Mouse (Mus musculus): Measurements from ENCODE around the gene Aym1. TPM values are rescaled to one million over a fixed set of nuclear protein-coding genes. Genes with fewer than 3 reads are reported as not detected.
"Not testable (repeated sequence)": the region's sequence is repeated elsewhere in the genome, so short reads cannot be mapped to it uniquely, and the experiment has no call there.

Gene Aym1
- total RNA-seq, 1 experiment from 2014 or later = not detected

DNA sequence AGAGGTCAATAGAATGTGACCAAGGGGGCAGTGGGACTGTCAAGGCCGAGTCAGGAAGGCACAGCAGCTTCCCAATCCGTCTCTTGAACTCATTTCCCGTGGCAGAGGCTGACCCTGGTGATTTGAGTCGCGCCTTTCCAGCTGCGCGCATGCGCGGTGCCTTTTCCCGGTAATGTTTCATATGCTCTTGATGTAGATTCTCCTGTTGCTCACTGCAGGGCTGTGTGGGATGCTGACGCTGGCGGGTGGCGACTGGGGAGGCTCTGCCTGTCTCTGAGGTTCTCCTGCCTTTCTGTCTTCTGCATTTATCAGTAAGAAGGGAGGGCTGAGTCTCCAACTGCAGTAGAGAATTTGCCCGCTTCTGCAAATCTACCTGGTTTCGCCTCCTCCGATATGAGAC lies 2.8 kb upstream of the Aym1 start:
- no peak for DNase-seq

DNA sequence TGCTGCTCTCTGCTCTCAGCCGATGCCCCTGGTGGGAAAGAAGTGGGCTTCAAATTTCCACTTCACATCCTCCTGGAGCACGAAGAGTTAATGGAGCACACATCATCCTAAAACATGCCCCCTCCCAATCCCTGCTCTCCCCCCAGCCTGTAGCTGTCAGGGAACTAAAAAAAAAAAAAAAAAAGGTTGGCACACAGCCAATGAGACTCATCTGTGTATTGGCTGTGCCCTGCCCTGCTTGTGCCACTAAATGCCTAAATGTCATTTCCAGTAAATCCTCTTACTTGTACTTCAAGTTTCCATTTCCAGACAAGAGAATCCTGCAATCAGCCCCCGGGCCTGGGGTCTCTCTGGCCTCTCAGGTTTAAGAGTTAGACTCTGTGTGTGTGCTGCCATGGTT lies 562 bp downstream of the Aym1 start:
- DNase-seq = no peak

DNA sequence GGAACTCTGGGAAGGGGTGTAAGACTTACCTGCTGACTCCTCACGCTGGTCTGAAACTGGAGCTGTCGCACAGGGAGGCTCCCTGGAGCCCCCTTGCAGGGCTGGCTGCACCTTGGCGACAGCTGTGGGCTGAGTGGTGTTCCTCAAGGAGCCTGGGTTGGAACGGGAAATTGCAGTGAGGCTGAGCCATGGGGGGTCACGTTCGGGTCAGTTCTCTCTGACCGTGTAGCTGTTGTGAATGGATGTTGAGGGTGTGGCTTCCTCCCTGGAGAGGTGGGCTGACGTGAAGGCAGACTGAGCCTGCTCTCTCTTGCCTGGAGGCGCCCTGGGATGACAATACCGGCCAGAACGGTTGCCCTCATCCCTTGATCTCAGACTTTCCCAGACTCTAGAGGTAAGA lies 1.7 kb downstream of the Aym1 start:
- no peak for DNase-seq

DNA sequence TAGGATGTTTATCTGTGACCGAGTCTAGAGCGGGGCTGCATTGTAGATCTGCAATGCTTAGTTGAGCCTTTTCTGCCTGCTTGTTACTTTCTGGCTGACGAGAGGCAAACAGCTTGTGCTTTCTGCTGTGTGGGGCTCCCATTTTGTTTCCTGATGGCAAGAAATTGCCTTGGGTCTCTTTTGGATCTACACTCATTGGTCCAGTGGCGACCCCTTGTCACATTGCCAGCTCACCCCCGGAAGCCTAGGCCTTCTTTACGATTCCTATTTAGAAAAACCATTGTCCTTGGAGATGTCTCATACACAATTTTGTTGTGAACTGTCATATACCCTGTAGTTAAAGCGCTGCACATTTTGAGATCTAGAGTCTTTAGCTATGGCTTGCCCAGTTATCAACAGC lies 4.2 kb downstream of the Aym1 start:
- no peak for DNase-seq

DNA sequence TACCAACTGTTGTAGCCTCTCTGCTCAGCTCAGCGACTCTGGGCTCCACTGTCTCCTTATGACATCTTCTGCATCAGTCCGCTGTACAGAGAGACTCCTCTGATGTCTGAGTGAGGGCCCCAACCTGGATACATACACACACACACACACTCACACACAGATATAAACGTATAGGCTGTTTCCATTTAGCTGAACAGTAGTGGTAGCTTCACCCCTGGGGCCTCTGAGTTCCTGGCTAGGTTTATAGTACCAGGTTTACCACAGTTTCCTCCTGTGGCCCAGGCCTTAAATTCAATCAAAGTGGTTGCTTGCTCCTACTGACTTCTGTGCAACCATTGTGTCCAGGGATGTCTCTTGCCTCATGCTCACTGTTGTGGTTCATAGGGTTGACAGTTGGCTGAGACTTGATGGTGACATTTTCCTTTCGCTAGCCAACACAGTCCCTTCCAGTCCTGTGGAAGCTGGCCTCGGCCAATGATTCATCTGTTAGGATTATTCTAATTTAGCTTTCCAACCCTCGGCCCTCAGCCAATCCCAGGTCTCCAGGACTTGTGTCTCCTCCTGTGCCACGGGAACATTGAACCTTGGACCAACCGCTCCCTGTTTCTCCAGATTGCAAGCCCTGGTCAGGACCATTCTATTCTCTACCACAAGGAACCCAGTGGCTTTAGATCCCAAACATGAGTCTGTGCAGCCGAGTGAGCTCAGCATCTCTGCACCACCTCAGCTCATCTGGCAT lies 5.3 kb downstream of the Aym1 start:
- no peak for DNase-seq

DNA sequence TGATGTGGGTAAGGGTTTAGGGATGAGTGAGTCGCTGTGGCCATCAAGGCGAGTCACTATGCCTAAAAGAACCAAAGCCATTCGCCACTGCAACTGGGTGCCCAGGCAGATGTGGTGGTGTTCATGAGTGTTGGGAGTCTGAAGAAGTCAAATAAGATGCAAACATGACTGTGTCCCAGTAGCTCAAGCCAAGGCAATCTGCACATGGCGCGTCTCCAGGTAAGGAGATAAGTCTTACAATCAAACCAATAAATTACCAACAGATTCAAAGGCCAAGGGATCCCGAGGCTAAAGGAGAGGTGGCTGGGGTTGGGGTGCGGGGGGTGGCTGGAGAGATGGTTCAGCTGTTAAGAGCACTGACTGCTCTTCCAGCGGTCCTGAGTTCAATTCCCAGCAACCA lies 6.1 kb downstream of the Aym1 start:
- no peak for DNase-seq

DNA sequence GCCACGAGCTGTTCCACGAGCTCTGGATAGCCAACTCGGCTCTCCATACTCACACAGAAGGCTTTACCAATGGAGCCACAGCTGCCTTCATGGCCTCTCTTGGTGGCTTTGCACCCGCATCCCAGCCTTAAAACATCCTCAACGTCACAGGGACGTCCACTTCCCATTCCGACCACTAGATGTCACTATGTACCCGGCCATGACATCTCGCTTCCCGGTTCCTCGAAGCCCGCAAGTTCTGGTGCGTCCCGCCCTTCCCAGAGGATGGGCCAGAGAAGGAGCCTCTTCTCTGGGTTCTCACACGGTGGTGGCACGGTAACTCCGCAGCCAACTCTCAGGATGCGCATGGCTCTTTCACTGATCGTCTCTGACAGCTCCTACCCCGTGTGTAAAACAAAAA lies 8.8 kb downstream of the Aym1 start:
- DNase-seq = peak; percentile 63

DNA sequence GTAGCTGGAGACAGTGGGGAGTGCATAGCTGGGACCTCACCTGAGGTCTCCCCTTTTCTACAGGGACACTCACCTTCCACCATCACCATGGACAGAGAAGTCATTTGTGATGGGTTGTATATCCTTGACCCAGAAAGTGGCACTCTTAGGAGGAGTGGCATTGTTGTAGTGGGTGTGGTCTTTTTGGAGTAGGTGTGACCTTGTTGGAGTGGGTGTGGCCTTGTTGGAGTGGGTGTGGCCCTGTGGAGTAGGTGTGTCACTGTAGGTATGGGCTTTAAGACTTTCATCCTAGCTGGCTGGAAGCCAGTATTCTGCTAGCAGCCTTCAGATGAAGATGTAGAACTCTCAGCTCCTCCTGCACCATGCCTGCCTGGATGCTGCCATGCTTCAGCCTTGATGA lies 10.6 kb downstream of the Aym1 start:
- not testable (repeated sequence) for DNase-seq

DNA sequence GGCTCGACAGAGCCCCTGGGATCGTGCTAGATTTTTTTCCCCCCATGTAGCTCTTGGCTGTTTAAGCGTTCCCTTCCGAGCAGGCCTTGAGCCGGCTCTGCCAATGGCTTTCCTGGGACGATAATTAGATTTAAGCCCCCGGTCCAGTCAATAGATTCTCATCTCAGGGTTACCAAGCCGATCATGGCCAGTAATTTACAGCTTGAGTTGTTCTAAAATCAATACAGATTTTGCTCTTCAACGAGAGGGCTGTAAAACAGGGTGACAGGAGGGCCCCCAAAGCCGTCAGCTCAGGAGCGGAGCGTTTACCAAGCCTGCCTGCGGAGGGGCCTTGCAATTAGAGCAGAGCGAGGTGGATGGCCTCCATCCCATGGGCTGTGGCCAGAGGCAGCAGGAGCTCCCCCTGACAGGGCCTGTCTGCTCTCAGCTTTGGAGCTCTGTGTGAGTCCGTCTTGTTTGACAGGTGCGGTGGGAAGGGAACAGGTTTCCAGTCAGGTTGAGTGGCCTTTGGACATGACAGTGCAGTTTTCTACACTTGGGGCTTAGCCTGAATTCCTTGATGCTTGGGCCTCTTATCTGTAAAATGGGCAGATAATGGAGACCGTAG lies 12.3 kb downstream of the Aym1 start:
- no peak for DNase-seq

DNA sequence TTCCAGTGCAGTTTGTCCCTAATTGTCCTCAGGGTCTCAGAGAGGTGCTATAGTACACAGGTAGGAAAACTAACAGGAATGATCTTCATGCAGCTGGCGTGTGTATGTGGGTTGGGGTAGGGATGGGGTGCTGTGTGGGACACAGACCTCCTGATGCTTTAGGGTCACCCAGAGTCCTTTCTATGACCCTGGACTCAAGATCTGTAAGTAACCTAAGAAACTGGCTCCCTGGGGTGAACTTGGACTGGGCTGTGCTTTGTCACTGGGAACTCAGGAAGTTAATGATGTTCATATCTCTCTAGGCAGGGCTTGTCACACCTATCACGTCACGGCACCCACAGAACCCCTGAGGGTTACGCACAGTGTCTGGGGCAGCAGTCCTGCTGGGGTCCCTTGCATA lies 15.4 kb downstream of the Aym1 start:
- DNase-seq = no peak

DNA sequence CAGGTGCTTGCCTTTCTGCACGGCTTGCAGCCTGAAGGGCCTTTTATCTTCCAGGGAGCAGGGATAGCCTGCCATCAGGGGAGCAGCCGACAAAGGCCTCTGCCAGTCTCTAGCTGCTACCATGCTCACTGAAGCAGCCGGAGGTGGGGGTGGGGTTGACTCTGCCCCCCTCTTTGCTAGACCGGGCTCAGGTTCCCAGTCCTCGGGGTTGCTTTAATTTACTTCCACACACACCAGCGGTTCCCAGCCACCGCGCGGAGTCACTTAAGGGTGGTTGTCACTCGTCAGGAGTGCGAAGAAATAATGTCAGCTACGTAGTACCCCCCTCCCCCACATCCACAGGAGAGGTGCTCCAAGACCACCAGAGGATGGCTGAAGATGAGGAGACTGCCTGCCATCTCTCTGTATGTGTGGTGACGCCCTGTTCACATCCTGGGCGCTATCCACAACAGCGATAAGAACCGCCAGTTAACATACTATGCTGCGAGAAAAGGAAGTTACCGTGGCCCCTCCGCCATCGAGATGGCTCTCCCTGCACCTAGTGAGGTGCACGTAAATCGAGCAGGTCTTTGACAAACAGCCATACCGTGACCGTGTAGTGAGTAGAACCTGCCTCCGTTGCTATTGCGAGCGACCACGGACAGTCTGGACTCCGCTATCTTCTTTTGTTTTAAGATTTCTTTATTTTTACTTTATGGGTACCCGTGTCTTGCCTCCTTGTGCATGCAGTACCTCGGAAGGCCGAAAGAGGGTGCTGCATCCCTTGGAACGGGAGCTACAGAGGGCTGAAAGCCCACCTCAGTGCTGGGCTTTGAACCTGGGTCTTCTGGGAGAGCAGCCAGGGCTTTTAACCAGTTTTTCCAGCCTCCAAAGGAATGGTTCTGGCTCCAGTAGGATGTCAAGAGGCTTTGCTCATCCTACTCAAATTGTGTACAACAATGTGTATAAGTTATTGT lies 16.2 kb downstream of the Aym1 start:
- DNase-seq = peak; percentile 33

DNA sequence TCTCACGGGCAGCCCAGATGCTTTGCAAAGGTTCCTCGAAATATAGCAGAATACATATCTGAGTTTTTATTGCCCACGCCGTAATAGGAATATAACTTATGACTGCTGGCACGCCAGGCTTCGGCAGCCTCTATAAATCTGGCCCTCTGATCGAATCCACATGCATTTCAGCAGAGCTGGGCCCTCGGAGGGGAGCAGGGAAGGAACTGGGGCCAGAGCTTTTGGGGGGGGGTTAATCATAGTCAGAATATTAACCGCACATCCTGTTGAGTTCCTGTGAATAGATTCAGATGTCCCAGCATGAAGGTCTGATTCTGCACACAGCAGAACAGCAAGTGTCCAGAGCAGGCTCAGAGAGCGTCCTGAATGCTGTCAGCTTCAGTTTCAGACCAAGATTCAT lies 17.2 kb downstream of the Aym1 start:
- DNase-seq = no peak

DNA sequence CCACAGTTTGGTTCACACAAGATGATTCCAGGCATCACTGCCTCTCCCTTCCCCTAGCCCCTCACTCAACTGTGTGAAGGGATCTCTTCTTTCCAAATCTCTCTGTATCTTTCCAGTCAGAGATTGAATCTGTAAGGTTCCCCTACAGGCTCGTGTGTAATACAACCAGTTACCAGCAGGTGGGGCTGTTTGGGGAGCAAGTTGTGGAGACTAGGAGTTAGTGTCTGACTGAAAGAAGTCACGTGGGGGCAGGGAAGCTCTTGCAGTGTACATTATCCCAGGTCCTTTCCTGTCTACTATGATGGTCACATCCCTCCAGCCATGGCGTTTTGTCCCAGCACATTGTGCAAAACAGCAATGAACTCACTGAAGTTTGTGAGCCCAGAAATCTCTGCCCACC lies 18.7 kb downstream of the Aym1 start:
- DNase-seq = peak; percentile 57

DNA sequence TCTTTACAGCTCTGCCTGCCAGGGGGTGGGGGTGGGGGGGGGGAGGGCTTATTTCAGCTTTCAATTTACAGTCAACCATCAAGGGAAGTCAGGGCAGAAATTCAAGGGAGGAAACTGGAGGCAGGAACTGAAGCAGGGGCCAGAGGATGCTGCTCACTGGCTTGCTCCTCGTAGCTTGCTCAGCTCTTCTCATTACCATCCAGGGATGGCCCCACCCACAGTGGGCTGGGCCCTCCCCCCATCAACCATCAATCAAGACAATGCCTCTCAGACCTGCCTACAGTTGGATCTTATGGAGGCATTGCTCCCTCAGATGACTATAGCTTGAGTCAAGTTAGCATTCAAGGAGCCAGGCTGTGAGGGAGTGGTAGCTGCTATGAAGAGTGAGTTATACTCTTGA lies 19.2 kb downstream of the Aym1 start:
- DNase-seq = no peak

DNA sequence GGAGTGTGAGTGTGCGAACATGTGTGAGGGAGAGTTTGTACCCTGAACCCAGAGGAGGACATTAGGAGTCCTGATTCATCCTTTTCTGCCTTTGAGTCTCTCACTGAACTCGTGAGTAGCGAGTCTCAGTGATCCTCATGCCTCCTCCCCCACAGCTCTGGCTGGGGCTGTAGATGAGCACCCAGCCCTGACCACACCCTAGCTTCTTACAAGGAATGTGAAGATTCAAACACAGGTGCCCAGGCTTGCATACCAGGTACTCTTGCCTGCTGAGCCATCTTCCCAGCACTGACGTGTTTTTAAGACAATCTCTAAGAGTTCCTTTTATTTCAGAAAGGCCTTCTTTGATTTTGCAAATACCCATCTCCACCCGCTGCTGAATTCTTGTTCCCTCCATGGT lies 22.3 kb downstream of the Aym1 start:
- no peak for DNase-seq

DNA sequence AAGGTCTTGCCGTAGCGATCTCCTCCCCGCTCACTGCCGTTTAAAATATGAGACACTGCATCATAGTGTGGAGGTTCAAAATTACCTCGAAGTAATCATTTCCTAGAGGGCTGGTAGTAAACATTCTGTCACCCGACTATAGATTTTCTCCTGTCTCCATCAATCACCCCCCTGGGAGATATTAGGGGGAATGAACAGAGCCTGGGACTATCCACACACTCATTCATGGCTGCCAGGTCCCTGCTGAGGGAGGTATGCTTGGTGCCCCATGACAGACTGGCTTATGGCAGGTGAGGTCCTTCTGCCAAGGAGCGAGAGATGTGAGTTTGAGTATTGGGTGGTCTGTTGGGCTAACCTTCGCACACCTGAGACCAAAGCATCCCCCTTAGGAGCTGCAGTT lies 23.5 kb downstream of the Aym1 start:
- no peak for DNase-seq

DNA sequence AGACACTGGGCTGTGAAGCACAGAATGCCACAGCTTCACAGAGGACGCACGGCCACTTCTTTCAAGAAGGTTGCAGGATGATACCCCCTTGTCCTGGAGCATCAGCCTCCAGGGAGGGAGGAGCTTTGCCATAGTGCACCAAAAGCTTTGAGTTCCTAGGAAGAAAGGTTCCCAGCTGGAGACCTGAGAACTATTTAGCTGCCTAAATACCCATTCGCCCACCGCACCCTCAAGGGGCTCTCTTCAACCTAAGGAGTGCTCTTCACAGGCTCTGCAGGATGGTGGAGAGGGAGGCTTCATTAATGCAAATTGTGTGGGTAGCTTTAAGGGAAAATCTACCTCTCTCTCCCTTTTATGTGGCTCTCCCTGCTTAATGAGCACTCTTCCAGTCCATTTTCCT lies 25.5 kb downstream of the Aym1 start:
- DNase-seq = no peak

DNA sequence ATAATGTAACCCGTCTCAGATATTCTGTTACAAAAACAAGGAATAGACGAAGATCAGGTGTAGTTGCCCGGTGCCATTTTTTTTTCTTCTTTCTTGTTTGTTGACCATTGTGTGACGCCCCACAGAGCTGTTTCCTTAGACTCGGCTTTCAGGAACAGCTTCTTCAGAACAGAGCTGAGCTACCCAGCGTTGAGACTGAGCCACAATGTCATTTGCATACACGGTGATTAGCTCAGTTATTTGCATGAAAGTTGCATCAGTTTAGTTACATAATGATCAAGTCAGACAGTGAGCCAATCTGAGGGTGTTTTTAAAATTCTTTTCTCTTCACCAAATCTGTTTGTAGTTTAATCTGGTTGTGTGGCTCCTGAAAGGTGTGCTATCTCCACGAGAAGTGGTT lies 36.7 kb downstream of the Aym1 start:
- no peak for DNase-seq

DNA sequence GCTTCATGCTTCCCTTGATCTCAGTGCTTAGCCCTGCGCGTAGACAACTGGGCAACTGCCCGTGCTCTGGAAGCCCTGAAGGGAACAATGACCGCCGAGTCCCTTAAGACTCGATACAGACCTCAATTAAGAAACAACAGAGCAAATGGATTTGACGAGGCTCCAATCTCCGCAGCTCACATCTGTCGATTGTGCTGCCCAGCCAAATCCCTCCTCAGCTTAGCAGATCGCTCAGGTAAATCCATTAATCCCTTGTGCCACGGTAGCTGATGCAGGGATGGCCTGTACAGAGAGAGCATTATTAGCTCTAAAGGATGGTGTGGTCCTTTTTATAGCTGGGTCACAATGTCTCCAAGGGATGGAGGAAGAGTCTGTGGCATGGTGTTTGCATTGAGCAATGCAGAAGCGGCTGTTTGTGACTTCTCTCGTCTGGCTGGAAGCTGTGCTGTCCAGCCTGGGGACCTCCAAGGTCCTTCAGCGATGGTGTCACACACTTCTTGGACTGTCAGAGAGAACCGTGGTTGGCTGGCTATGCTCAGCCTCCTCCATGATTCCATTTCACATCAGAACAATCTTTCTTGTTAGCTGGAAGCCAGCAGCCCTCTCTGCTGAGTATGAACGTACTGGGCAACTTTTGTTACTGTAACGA lies 39.3 kb downstream of the Aym1 start:
- DNase-seq = no peak

DNA sequence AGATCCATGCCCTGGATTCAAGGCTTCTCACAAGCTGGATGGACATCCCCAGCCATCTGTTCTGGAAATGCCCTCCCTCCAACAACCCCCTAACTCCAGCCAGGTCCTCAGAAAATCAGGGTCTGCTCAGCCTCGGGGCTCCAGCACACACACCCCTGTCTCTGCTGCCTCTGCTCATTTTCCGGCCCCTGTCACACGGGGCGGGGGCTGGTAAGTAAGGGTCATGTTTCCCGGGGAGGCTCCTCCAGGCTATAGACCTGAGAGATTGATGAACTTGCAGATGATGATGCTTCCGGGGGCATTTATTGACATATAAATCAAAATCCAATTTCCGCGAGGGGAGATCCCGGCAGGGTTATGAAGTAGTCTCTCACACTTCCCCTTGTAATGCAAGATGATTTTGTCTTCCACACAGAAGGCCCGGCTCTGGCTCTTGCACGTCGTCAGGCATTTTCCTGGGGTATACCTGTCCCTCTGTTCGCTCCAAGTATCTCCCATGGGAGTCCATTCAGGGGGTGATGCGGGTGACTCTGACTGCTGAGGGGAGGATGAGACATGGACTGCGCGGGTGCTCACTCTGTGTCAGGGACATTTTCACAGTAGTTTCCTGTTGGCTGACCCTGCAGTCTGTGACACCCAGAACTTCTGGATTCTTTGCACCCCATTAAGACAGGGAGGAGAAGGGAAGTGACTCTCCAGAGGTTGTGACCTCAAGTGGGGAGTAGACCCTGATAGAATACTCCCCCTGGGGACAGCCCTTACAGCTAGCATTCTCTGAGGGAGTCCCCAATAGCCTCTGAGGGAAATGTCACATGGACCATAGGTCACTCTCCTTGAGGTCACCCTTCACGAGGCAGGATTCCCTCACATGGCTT lies 40.6 kb downstream of the Aym1 start:
- no peak for DNase-seq

DNA sequence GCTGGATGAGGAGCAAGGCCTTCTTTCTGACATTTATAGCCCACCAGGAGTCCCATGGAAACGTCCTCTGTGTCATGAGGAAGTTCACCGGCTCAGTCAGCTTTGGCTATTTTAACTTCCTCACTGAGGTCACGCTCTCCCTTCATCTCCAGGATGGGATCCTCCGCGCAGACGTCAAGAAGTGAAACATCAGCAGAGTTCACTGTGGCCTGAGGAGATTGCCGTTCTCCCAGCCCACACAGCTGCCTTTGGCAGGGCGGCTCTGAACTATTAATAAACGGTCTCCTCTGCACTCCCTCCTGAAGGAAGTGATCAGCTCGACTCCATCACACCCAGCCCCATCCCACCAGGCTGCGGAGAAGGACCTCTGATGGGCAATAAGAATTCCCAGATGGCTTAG lies 45.6 kb downstream of the Aym1 start:
- no peak for DNase-seq

DNA sequence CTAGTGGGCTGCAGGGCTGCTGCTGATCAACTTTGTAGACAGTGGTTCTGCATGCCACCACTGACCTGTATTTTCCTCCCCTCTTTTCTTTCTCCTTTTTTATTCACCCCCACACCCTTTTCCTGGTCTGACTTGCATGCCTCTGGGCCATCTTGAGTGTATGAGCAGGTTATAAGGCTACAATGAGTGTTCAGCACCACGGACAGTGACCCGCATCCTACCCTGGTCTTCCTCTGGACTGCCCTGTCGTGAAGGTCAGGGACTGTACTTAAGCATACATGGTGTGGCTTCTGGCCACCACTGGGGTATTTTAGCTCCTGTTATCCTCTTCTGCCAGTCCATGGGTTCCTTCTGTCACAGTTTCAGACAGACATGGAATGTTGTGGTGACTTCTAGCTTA lies 50.3 kb downstream of the Aym1 start:
- peak; percentile 30 for DNase-seq

Data from adrenal gland, postnatal 25 days (tissue).